Mouse (Mus musculus): ENCODE results near the gene Dlgap1. TPM values are rescaled to one million over a fixed set of nuclear protein-coding genes. Genes with fewer than 3 reads are reported as not detected.

Gene Dlgap1
- polyA plus RNA-seq, 1 experiment from 2014 or later, result 11.6 TPM

GRCm38 (mm10) chr17:70765976-70766375, 797.1 kb downstream of the Dlgap1 start:
- Histone ChIP-seq H3K9ac (ENCODE audit: low read length) (no peak overlapping the region), H3K36me3 (ENCODE audit: control insufficient read depth, insufficient read depth, low read length) (no peaks in the 10 kb centered on the region), H3K4me2 (ENCODE audit: low read length) (no peak overlapping the region), H3K4me3 (ENCODE audit: low read depth, low read length) (no peak overlapping the region), H3K27ac (ENCODE audit: low read depth, low read length) (no peak overlapping the region), H3K9me3 (replicated peaks; ENCODE audit: control insufficient read depth, low read length) (no peaks in the 10 kb centered on the region), H3K4me1 (ENCODE audit: control insufficient read depth, insufficient read depth, low read length) (no peaks in the 10 kb centered on the region), H3K27me3 (replicated peaks; ENCODE audit: control insufficient read depth, insufficient read depth, low read length) (no peaks in the 10 kb centered on the region)
- ATAC-seq (no peak), DNase-seq (ENCODE audit: low spot score) (no peak)
- WGBS, result 95% methylated on average over 18 of the region's 18 CpGs

GRCm38 (mm10) chr17:70772120-70772899, 803.4 kb downstream of the Dlgap1 start:
- no peak overlapping the region for H3K9ac ChIP-seq (ENCODE audit: low read length)
- WGBS, result 4% methylated on average over 10 of the region's 10 CpGs
- DNase-seq (ENCODE audit: low spot score) (no peak), ATAC-seq (no peak)
- peaks cover 5% of the 10 kb centered on the region; the same call in 1 of the 2 replicates for H3K4me1 ChIP-seq (ENCODE audit: control insufficient read depth, insufficient read depth, low read length)
- no peak overlapping the region for H3K4me3 ChIP-seq (ENCODE audit: low read depth, low read length)
- no peaks in the 10 kb centered on the region for H3K9me3 ChIP-seq (replicated peaks; ENCODE audit: control insufficient read depth, low read length)
- no peaks in the 10 kb centered on the region for H3K27me3 ChIP-seq (replicated peaks; ENCODE audit: control insufficient read depth, insufficient read depth, low read length)
- no peak overlapping the region for H3K4me2 ChIP-seq (ENCODE audit: low read length)
- H3K36me3 ChIP-seq (ENCODE audit: control insufficient read depth, insufficient read depth, low read length), result no peaks in the 10 kb centered on the region
- no peak overlapping the region for H3K27ac ChIP-seq (ENCODE audit: low read depth, low read length)

- Histone ChIP-seq H3K36me3 (ENCODE audit: control insufficient read depth, insufficient read depth, low read length) (no peaks in the 10 kb centered on the region), H3K4me2 (ENCODE audit: low read length) (no peak overlapping the region), H3K27me3 (replicated peaks; ENCODE audit: control insufficient read depth, insufficient read depth, low read length) (no peaks in the 10 kb centered on the region), H3K4me3 (ENCODE audit: low read depth, low read length) (no peak overlapping the region), H3K9ac (ENCODE audit: low read length) (no peak overlapping the region), H3K4me1 (ENCODE audit: control insufficient read depth, insufficient read depth, low read length) (no peaks in the 10 kb centered on the region), H3K9me3 (replicated peaks; ENCODE audit: control insufficient read depth, low read length) (no peaks in the 10 kb centered on the region), H3K27ac (ENCODE audit: low read depth, low read length) (no peak overlapping the region)
- 24% methylated on average over 7 of the region's 7 CpGs for WGBS
- ATAC-seq (no peak), DNase-seq (ENCODE audit: low spot score) (no peak)
Observed at GRCm38 (mm10) chr17:70779770-70780169, 810.9 kb downstream of the Dlgap1 start.

- Histone ChIP-seq H3K4me1 (ENCODE audit: control insufficient read depth, insufficient read depth, low read length) (no peaks in the 10 kb centered on the region), H3K4me2 (ENCODE audit: low read length) (no peak overlapping the region), H3K9me3 (replicated peaks; ENCODE audit: control insufficient read depth, low read length) (no peaks in the 10 kb centered on the region), H3K9ac (ENCODE audit: low read length) (0 out of 2 replicates have a peak overlapping the region, but pooled peaks have one; percentile 2), H3K4me3 (ENCODE audit: low read depth, low read length) (no peak overlapping the region), H3K36me3 (ENCODE audit: control insufficient read depth, insufficient read depth, low read length) (no peaks in the 10 kb centered on the region), H3K27me3 (replicated peaks; ENCODE audit: control insufficient read depth, insufficient read depth, low read length) (no peaks in the 10 kb centered on the region), H3K27ac (ENCODE audit: low read depth, low read length) (0 out of 2 replicates have a peak overlapping the region, but pooled peaks have one; percentile 27)
- 19% methylated on average over 17 of the region's 18 CpGs for WGBS
- DNase-seq (ENCODE audit: low spot score), result peak; percentile 44
- ATAC-seq, result peak; percentile 74
Observed at GRCm38 (mm10) chr17:70780726-70781689, 812.1 kb downstream of the Dlgap1 start.

GRCm38 (mm10) chr17:70783273-70783672, 814.4 kb downstream of the Dlgap1 start:
- no peaks in the 10 kb centered on the region for H3K9me3 ChIP-seq (replicated peaks; ENCODE audit: control insufficient read depth, low read length)

GRCm38 (mm10) chr17:70787366-70787765, 818.5 kb downstream of the Dlgap1 start:
- H3K9me3 ChIP-seq (replicated peaks; ENCODE audit: control insufficient read depth, low read length), result no peaks in the 10 kb centered on the region
- no peak for DNase-seq (ENCODE audit: low spot score)
- ATAC-seq, result no peak
- no peak overlapping the region for H3K4me2 ChIP-seq (ENCODE audit: low read length)
- no peak overlapping the region for H3K27ac ChIP-seq (ENCODE audit: low read depth, low read length)
- H3K27me3 ChIP-seq (replicated peaks; ENCODE audit: control insufficient read depth, insufficient read depth, low read length), result no peaks in the 10 kb centered on the region
- no peak overlapping the region for H3K4me3 ChIP-seq (ENCODE audit: low read depth, low read length)
- WGBS, result 89% methylated on average over 2 of the region's 2 CpGs
- no peaks in the 10 kb centered on the region for H3K36me3 ChIP-seq (ENCODE audit: control insufficient read depth, insufficient read depth, low read length)
- H3K4me1 ChIP-seq (ENCODE audit: control insufficient read depth, insufficient read depth, low read length), result no peaks in the 10 kb centered on the region
- H3K9ac ChIP-seq (ENCODE audit: low read length), result no peak overlapping the region

More at GRCm38 (mm10) chr17:70783273-70783672, 814.4 kb downstream of the Dlgap1 start:
- H3K4me3 ChIP-seq (ENCODE audit: low read depth, low read length), result no peak overlapping the region
- no peaks in the 10 kb centered on the region for H3K27me3 ChIP-seq (replicated peaks; ENCODE audit: control insufficient read depth, insufficient read depth, low read length)
- H3K4me2 ChIP-seq (ENCODE audit: low read length), result no peak overlapping the region
- H3K36me3 ChIP-seq (ENCODE audit: control insufficient read depth, insufficient read depth, low read length), result no peaks in the 10 kb centered on the region
- no peak overlapping the region for H3K27ac ChIP-seq (ENCODE audit: low read depth, low read length)
- H3K4me1 ChIP-seq (ENCODE audit: control insufficient read depth, insufficient read depth, low read length), result no peaks in the 10 kb centered on the region
- no peak for ATAC-seq
- WGBS, result 95% methylated on average over 3 of the region's 3 CpGs
- no peak overlapping the region for H3K9ac ChIP-seq (ENCODE audit: low read length)
- no peak for DNase-seq (ENCODE audit: low spot score)

- no peak overlapping the region for H3K4me3 ChIP-seq (ENCODE audit: low read depth, low read length)
- H3K27ac ChIP-seq (ENCODE audit: low read depth, low read length), result no peak overlapping the region
- H3K4me1 ChIP-seq (ENCODE audit: control insufficient read depth, insufficient read depth, low read length), result no peaks in the 10 kb centered on the region
- no peak overlapping the region for H3K4me2 ChIP-seq (ENCODE audit: low read length)
- no peak for ATAC-seq
- DNase-seq (ENCODE audit: low spot score), result no peak
- no peak overlapping the region for H3K9ac ChIP-seq (ENCODE audit: low read length)
- no peaks in the 10 kb centered on the region for H3K9me3 ChIP-seq (replicated peaks; ENCODE audit: control insufficient read depth, low read length)
- no peaks in the 10 kb centered on the region for H3K27me3 ChIP-seq (replicated peaks; ENCODE audit: control insufficient read depth, insufficient read depth, low read length)
- H3K36me3 ChIP-seq (ENCODE audit: control insufficient read depth, insufficient read depth, low read length), result no peaks in the 10 kb centered on the region
- 87% methylated on average over 4 of the region's 4 CpGs for WGBS
Observed at GRCm38 (mm10) chr17:70790801-70791200, 821.9 kb downstream of the Dlgap1 start.

GRCm38 (mm10) chr17:70791596-70792275, 822.9 kb downstream of the Dlgap1 start:
- H3K4me1 ChIP-seq (ENCODE audit: control insufficient read depth, insufficient read depth, low read length), result no peaks in the 10 kb centered on the region
- H3K9ac ChIP-seq (ENCODE audit: low read length), result no peak overlapping the region
- H3K9me3 ChIP-seq (replicated peaks; ENCODE audit: control insufficient read depth, low read length), result no peaks in the 10 kb centered on the region
- ATAC-seq, result no peak
- 75% methylated on average over 9 of the region's 9 CpGs for WGBS
- H3K27me3 ChIP-seq (replicated peaks; ENCODE audit: control insufficient read depth, insufficient read depth, low read length), result no peaks in the 10 kb centered on the region
- no peak overlapping the region for H3K4me2 ChIP-seq (ENCODE audit: low read length)
- no peak overlapping the region for H3K4me3 ChIP-seq (ENCODE audit: low read depth, low read length)
- no peak overlapping the region for H3K27ac ChIP-seq (ENCODE audit: low read depth, low read length)
- peak; percentile 36 for DNase-seq (ENCODE audit: low spot score)
- H3K36me3 ChIP-seq (ENCODE audit: control insufficient read depth, insufficient read depth, low read length), result no peaks in the 10 kb centered on the region
